Mouse (Mus musculus) midbrain, embryonic 16.5 days (tissue): ENCODE results near the gene Zfp830. TPM values are rescaled to one million over a fixed set of nuclear protein-coding genes. Genes with fewer than 3 reads are reported as not detected.

Experiments used
- ATAC-seq: fragments of 200-750 bp; cut with Nextera tagmentation; 2 replicates; pipeline ENCODE4 v1.8.0; 2017; ENCODE audit warnings: moderate TSS enrichment
- H3K27ac ChIP-seq: fragments of 300-500 bp; sonication (generic); 2 replicates; pipeline ENCODE4 v1.5.1; 2014; ENCODE audit warnings: mild to moderate bottlenecking, low read length, mixed read lengths
- H3K27me3 ChIP-seq: fragments of 300-500 bp; sonication (generic); 2 replicates; pipeline ENCODE4 v1.6.1; 2014; ENCODE audit warnings: low read depth, low read length, mixed read lengths; ENCODE audit not compliant: control insufficient read depth, insufficient read depth
- H3K36me3 ChIP-seq: fragments of 300-500 bp; sonication (generic); 2 replicates; pipeline ENCODE4 v1.6.1; 2014; ENCODE audit warnings: mild to moderate bottlenecking, low read length, moderate library complexity, mixed read lengths; ENCODE audit not compliant: control insufficient read depth, insufficient read depth
- H3K4me1 ChIP-seq: fragments of 300-500 bp; sonication (generic); 2 replicates; pipeline ENCODE4 v1.6.1; 2014; ENCODE audit warnings: mild to moderate bottlenecking, low read length, mixed read lengths; ENCODE audit not compliant: control insufficient read depth, insufficient read depth
- H3K4me2 ChIP-seq: fragments of 300-500 bp; sonication (generic); 2 replicates; pipeline ENCODE4 v1.6.1; 2014; ENCODE audit warnings: mild to moderate bottlenecking, low read length, mixed read lengths
- H3K4me3 ChIP-seq: fragments of 300-500 bp; sonication (generic); 2 replicates; pipeline ENCODE4 v1.5.1; 2014; ENCODE audit warnings: low read depth, mild to moderate bottlenecking, low read length, moderate library complexity, mixed read lengths
- H3K9ac ChIP-seq: fragments of 300-500 bp; sonication (generic); 2 replicates; pipeline ENCODE4 v1.6.1; 2014; ENCODE audit warnings: low read depth, low read length, mixed read lengths
- H3K9me3 ChIP-seq: fragments of 300-500 bp; sonication (generic); replicated peaks from 2 replicates; pipeline ENCODE4 v1.6.1; 2014; ENCODE audit warnings: mild to moderate bottlenecking, low read length, mixed read lengths; ENCODE audit not compliant: control insufficient read depth, poor library complexity, severe bottlenecking
- WGBS: fragments of 180-500 bp; shearing (Covaris S2); extraction: QIAGEN DNeasy Blood & Tissue Kit; methylation state at CpG from one replicate; pipeline ENCODE4 v1.1.7; 2014; 5-methylcytosine and 5-hydroxymethylcytosine counted together
- polyA plus RNA-seq: library from polyadenylated mRNA; unstranded; fragments of >200 nt; fragmentation: Nextera tagmentation; extraction: Ambion mirVana; gene quantifications from 2 replicates; pipeline ENCODE4 v1.2.1, GENCODE M21; 2015

Zfp830 gene
- 26.6 and 29.6 TPM in 2 replicates for polyA plus RNA-seq

GRCm38 (mm10) chr11:82763742-82764437, at the start of gene Zfp830, which contains the start of gene Cct6b:
Zfp830 (plus strand) TSS chr11:82764345.
Cct6b (minus strand) TSS chr11:82764321.
- under 1% methylated on average over 44 of the region's 44 CpGs for WGBS
- H3K9ac ChIP-seq = peak within 1 kb of the TSS; percentile 85
- H3K4me3 ChIP-seq = peak within 1 kb of the TSS; percentile 85
- peak within 1 kb of the TSS; percentile 93 for H3K4me2 ChIP-seq
- ATAC-seq = peak; percentile 100
- peaks cover 23% of the 10 kb centered on the region for H3K4me1 ChIP-seq
- H3K27ac ChIP-seq = peak within 1 kb of the TSS; percentile 87
- H3K9me3 ChIP-seq = no peaks in the 10 kb centered on the region
- H3K36me3 ChIP-seq = no peaks in the 10 kb centered on the region
- H3K27me3 ChIP-seq = no peaks in the 10 kb centered on the region

- no peaks in the 10 kb centered on the region for H3K4me1 ChIP-seq
- no peaks in the 10 kb centered on the region for H3K36me3 ChIP-seq
- WGBS = 81% methylated on average over 12 of the region's 12 CpGs
- no peak overlapping the region for H3K4me2 ChIP-seq
- ATAC-seq = no peak
- no peak overlapping the region for H3K4me3 ChIP-seq
- no peak overlapping the region for H3K9ac ChIP-seq
- no peaks in the 10 kb centered on the region for H3K27me3 ChIP-seq
- no peaks in the 10 kb centered on the region for H3K9me3 ChIP-seq
- H3K27ac ChIP-seq = no peak overlapping the region
Observed at GRCm38 (mm10) chr11:82719294-82719693, 44.9 kb upstream of the Zfp830 start.

- Histone ChIP-seq H3K4me1 (no peaks in the 10 kb centered on the region), H3K9me3 (no peaks in the 10 kb centered on the region; the same call in 1 of the 2 replicates)
- 89% methylated on average over 2 of the region's 2 CpGs for WGBS
Observed at GRCm38 (mm10) chr11:82726862-82727261, 37.3 kb upstream of the Zfp830 start.

GRCm38 (mm10) chr11:82734227-82734626, 29.9 kb upstream of the Zfp830 start:
- ATAC-seq = no peak
- Histone ChIP-seq H3K36me3 (no peaks in the 10 kb centered on the region), H3K27ac (no peak overlapping the region), H3K9me3 (no peaks in the 10 kb centered on the region), H3K4me1 (no peaks in the 10 kb centered on the region), H3K4me2 (no peak overlapping the region), H3K4me3 (no peak overlapping the region), H3K9ac (no peak overlapping the region), H3K27me3 (no peaks in the 10 kb centered on the region)

More at GRCm38 (mm10) chr11:82726862-82727261, 37.3 kb upstream of the Zfp830 start:
- Histone ChIP-seq H3K36me3 (no peaks in the 10 kb centered on the region), H3K27me3 (no peaks in the 10 kb centered on the region), H3K9ac (no peak overlapping the region), H3K4me2 (no peak overlapping the region), H3K27ac (no peak overlapping the region), H3K4me3 (no peak overlapping the region)
- ATAC-seq = no peak

- Histone ChIP-seq H3K4me3 (no peak overlapping the region), H3K27me3 (no peaks in the 10 kb centered on the region), H3K9ac (no peak overlapping the region), H3K9me3 (no peaks in the 10 kb centered on the region), H3K36me3 (no peaks in the 10 kb centered on the region), H3K4me1 (no peaks in the 10 kb centered on the region), H3K27ac (no peak overlapping the region), H3K4me2 (no peak overlapping the region)
- ATAC-seq = no peak
Observed at GRCm38 (mm10) chr11:82739006-82739405, 25.1 kb upstream of the Zfp830 start.

- WGBS = 38% methylated on average over 6 of the region's 6 CpGs
- Histone ChIP-seq H3K9me3 (no peaks in the 10 kb centered on the region), H3K36me3 (no peaks in the 10 kb centered on the region), H3K4me3 (no peak overlapping the region), H3K27me3 (no peaks in the 10 kb centered on the region), H3K4me2 (no peak overlapping the region), H3K9ac (no peak overlapping the region), H3K4me1 (no peaks in the 10 kb centered on the region), H3K27ac (no peak overlapping the region)
- ATAC-seq = no peak
Observed at GRCm38 (mm10) chr11:82746138-82746537, 18.0 kb upstream of the Zfp830 start.

GRCm38 (mm10) chr11:82746857-82747366, 17.2 kb upstream of the Zfp830 start:
- no peak overlapping the region for H3K9ac ChIP-seq
- H3K4me3 ChIP-seq = no peak overlapping the region
- H3K4me2 ChIP-seq = no peak overlapping the region
- no peaks in the 10 kb centered on the region for H3K27me3 ChIP-seq
- H3K27ac ChIP-seq = no peak overlapping the region
- no peaks in the 10 kb centered on the region for H3K4me1 ChIP-seq
- H3K9me3 ChIP-seq = no peaks in the 10 kb centered on the region
- no peak for ATAC-seq
- 85% methylated on average over 8 of the region's 8 CpGs for whole genome bisulfite sequencing
- H3K36me3 ChIP-seq = no peaks in the 10 kb centered on the region

GRCm38 (mm10) chr11:82752349-82753115, 11.6 kb upstream of the Zfp830 start:
- 77% methylated on average over 5 of the region's 6 CpGs for WGBS
- H3K9ac ChIP-seq = no peak overlapping the region
- H3K4me2 ChIP-seq = no peak overlapping the region
- H3K4me3 ChIP-seq = no peak overlapping the region
- no peaks in the 10 kb centered on the region for H3K27me3 ChIP-seq
- no peaks in the 10 kb centered on the region for H3K4me1 ChIP-seq
- no peak overlapping the region for H3K27ac ChIP-seq
- no peaks in the 10 kb centered on the region for H3K36me3 ChIP-seq
- no peak for ATAC-seq
- no peaks in the 10 kb centered on the region for H3K9me3 ChIP-seq

GRCm38 (mm10) chr11:82755919-82756318, 8.2 kb upstream of the Zfp830 start:
- H3K9ac ChIP-seq = no peak overlapping the region
- no peaks in the 10 kb centered on the region for H3K36me3 ChIP-seq
- no peak overlapping the region for H3K4me2 ChIP-seq
- no peak overlapping the region for H3K4me3 ChIP-seq
- no peak for ATAC-seq
- H3K4me1 ChIP-seq = no peaks in the 10 kb centered on the region
- WGBS = 87% methylated on average over 1 of the region's 1 CpGs
- H3K9me3 ChIP-seq = no peaks in the 10 kb centered on the region
- no peaks in the 10 kb centered on the region for H3K27me3 ChIP-seq
- no peak overlapping the region for H3K27ac ChIP-seq
